Mouse (Mus musculus) thymus, adult 2 months (tissue): Measurements from ENCODE around the gene Rgs6. TPM values are rescaled to one million over a fixed set of nuclear protein-coding genes. Genes with fewer than 3 reads are reported as not detected.

Experiments
- DNase-seq: peaks from one replicate; pipeline ENCODE4 v3.0.0; 2021
- H3K27ac ChIP-seq: fragments of 200-500 bp; 2 replicates; pipeline ENCODE4 v1.5.1; 2012; ENCODE audit warnings: low read length, control low read depth; ENCODE audit not compliant: control insufficient read depth, insufficient read depth
- H3K27me3 ChIP-seq: fragments of 200-500 bp; 2 replicates; pipeline ENCODE4 v1.6.1; 2012; ENCODE audit warnings: mild to moderate bottlenecking, low read length, moderate library complexity, mixed read lengths; ENCODE audit not compliant: control insufficient read depth, insufficient read depth
- H3K36me3 ChIP-seq: fragments of 200-500 bp; 2 replicates; pipeline ENCODE4 v1.6.1; 2012; ENCODE audit warnings: mild to moderate bottlenecking, low read length, moderate library complexity; ENCODE audit not compliant: control insufficient read depth, insufficient read depth
- H3K4me1 ChIP-seq: fragments of 200-500 bp; replicated peaks from 2 replicates; pipeline ENCODE4 v1.6.1; 2012; ENCODE audit warnings: low read length; ENCODE audit not compliant: control insufficient read depth, insufficient read depth
- H3K4me3 ChIP-seq: fragments of 200-500 bp; 2 replicates; pipeline ENCODE4 v1.5.1; 2012; ENCODE audit warnings: mild to moderate bottlenecking, low read length, control low read depth, moderate library complexity; ENCODE audit not compliant: control insufficient read depth, insufficient read depth
- CTCF ChIP-seq: fragments of 200-500 bp; IDR thresholded peaks from 2 replicates; pipeline ENCODE4 v1.5.1; 2012; ENCODE audit warnings: mild to moderate bottlenecking, control low read depth, low read length, moderate library complexity, borderline replicate concordance; ENCODE audit not compliant: control insufficient read depth, poor library complexity, insufficient read depth; ENCODE audit errors: extremely low read depth
- POLR2A ChIP-seq: fragments of 200-500 bp; IDR thresholded peaks from 2 replicates; pipeline ENCODE4 v1.6.1; 2012; ENCODE audit warnings: mild to moderate bottlenecking, low read length, control low read depth, moderate library complexity; ENCODE audit not compliant: control insufficient read depth, poor library complexity, insufficient read depth; ENCODE audit errors: extremely low read depth
- WGBS: fragments of 180-500 bp; shearing (Covaris S2); methylation state at CpG from one replicate; pipeline ENCODE4 v1.1.7; 2018; 5-methylcytosine and 5-hydroxymethylcytosine counted together
- polyA plus RNA-seq: library from polyadenylated mRNA; depleted of rRNA; stranded (reverse); fragments of >200 nt; gene quantifications from 2 replicates; pipeline ENCODE4 v1.2.3, GENCODE M21; 2012

Gene Rgs6
- polyA plus RNA-seq, 1 experiment: 0.46 TPM

DNA sequence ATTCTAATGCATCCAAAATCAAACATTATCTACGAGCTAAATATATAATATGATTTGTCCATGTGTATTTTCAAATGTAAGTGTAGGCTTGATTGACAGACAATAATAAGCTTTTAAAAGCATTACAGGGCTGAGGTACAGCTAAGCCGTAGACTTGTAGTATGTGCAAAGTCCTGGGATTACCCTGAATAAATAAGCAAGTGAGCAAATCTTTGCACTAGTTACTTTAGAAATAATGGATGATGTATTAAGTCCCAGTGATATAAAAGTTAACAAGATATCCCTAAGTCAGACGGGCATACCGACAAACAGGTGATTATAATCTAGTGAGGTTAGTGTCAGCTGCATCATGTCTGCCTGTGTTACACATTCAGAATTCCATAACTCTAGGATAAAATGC is 326.0 kb downstream of the Rgs6 start:
- no peaks in the 10 kb centered on the region for H3K4me1 ChIP-seq
- TF ChIP-seq POLR2A: no peak
- WGBS: 92% methylated on average over 4 of the region's 4 CpGs
- DNase-seq: no peak
- H3K36me3 ChIP-seq: no peaks in the 10 kb centered on the region
- H3K27ac ChIP-seq: no peak overlapping the region
- H3K4me3 ChIP-seq: no peak overlapping the region
- H3K27me3 ChIP-seq: no peaks in the 10 kb centered on the region

DNA sequence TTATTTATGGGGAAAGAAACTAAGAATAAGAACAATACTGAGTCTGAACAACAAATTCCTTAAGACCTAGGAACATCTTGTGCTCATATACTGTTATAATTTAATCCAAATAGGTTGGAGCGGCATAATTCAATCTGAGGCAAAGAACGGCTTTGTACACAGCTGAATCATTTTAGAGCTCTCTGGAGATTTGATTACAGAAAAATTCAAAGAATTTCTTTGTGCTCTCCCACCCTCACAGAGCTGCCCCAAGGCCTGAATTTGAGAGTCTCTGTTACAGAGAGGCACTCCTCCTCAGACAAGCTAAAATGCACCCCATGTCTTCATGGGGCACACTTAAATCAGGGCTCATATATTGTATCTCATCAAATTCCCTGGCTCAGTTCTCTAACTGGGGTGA is 332.1 kb downstream of the Rgs6 start:
- H3K27ac ChIP-seq: no peak overlapping the region
- H3K4me3 ChIP-seq: no peak overlapping the region
- no peaks in the 10 kb centered on the region for H3K36me3 ChIP-seq
- no peaks in the 10 kb centered on the region for H3K27me3 ChIP-seq
- no peaks in the 10 kb centered on the region for H3K4me1 ChIP-seq
- no peak for TF ChIP-seq POLR2A
- no peak for TF ChIP-seq CTCF
- WGBS: 93% methylated on average over 2 of the region's 2 CpGs
- no peak for DNase-seq

DNA sequence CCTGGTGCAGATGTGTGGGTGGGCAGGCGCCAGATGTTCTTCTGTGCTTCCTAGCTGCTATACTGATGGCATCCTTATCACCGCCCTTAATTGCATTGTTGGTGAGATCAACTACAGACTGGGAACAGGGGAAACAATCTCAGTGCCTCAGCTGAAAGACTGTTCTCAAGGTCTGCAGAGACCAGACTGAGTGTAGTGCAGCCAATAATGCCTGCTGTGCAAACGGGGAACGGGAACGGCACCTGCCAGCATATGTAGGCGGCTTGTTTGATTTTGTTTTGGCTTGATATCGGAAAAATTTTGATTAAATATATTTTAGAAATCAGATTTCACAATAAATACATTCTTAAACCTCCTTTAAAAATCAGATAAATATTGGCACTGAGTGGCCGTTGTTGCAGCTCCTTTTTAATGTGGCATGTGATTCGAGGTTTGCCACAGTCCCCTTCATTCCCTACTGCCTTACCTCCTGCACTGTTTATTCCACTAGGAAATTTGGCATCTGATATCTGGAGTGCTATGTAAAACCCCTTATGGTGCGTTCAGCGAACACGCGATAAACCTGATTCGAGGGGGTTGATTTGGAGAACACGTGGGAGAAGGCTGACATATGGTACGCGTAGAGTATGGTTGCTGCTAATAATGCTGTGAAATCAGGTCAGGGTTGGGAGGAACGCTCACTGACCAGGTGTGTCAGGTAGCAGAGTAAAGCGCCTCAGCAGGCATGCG is 333.4 kb downstream of the Rgs6 start:
- no peaks in the 10 kb centered on the region for H3K27me3 ChIP-seq
- no peak overlapping the region for H3K4me3 ChIP-seq
- WGBS: 96% methylated on average over 20 of the region's 20 CpGs
- TF ChIP-seq POLR2A (no peak), CTCF (no peak)
- no peak overlapping the region for H3K27ac ChIP-seq
- H3K36me3 ChIP-seq: no peaks in the 10 kb centered on the region
- no peaks in the 10 kb centered on the region for H3K4me1 ChIP-seq
- no peak for DNase-seq

GRCm38 (mm10) chr12:82922856-82923506 is 334.9 kb downstream of the Rgs6 start:
- no peaks in the 10 kb centered on the region for H3K36me3 ChIP-seq
- H3K27ac ChIP-seq: no peak overlapping the region
- TF ChIP-seq POLR2A: no peak
- no peak for TF ChIP-seq CTCF
- WGBS: 92% methylated on average over 4 of the region's 4 CpGs
- no peaks in the 10 kb centered on the region for H3K27me3 ChIP-seq
- H3K4me3 ChIP-seq: no peak overlapping the region
- DNase-seq: no peak
- H3K4me1 ChIP-seq: no peaks in the 10 kb centered on the region

GRCm38 (mm10) chr12:82932706-82933461 is 344.8 kb downstream of the Rgs6 start:
- no peak overlapping the region for H3K27ac ChIP-seq
- DNase-seq: no peak
- 91% methylated on average over 14 of the region's 14 CpGs for WGBS

DNA sequence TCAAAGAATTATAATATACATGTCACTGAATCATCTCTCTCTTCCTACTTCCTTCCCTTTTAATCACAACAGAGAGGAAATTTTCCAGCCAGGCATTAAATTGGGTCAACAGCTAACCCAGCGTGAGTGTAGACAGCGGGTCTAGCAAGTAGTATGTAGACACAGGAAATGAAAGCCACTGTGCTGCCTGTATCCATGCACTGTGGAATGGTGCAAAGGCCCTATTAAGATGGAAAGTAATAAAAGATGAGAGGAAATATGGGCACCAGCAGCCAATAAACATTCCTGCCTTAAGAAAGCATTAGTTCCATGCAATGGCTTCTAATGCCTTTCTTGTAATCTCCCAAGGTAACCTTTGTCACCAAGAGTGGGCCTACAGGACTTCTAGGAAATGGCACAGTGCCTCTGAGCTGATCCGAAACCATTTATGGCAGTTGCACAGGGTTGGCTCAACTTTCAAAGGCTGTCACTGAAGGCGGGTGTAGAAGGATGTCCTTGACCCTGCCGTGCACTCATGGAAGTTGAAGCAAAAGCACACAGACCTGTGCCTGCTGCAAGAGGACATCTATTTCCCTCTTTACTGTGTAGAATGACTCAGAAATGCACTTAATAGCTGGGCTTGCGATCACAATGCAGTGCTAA is 347.1 kb downstream of the Rgs6 start:
- no peak overlapping the region for H3K27ac ChIP-seq
- no peaks in the 10 kb centered on the region for H3K27me3 ChIP-seq
- no peaks in the 10 kb centered on the region for H3K4me1 ChIP-seq
- H3K4me3 ChIP-seq: no peak overlapping the region
- TF ChIP-seq POLR2A: no peak
- no peak for TF ChIP-seq CTCF
- WGBS: 96% methylated on average over 6 of the region's 6 CpGs
- no peak for DNase-seq
- no peaks in the 10 kb centered on the region for H3K36me3 ChIP-seq

More at GRCm38 (mm10) chr12:82932706-82933461, 344.8 kb downstream of the Rgs6 start:
- Histone ChIP-seq H3K4me1 (no peaks in the 10 kb centered on the region), H3K4me3 (no peak overlapping the region), H3K36me3 (no peaks in the 10 kb centered on the region), H3K27me3 (no peaks in the 10 kb centered on the region)
- TF ChIP-seq POLR2A (no peak), CTCF (no peak)
